Mouse (Mus musculus) ES-E14 (cell line): ENCODE measurements around the gene Mast4.

Source experiments
- CHD2 ChIP-seq: IDR thresholded peaks from 2 replicates; pipeline ENCODE4 v1.6.1; 2014; ENCODE audit warnings: mild to moderate bottlenecking, low read depth, low read length, inconsistent platforms
- HCFC1 ChIP-seq: IDR thresholded peaks from 2 replicates; pipeline ENCODE4 v1.6.1; 2012; ENCODE audit warnings: low read length, inconsistent platforms, borderline replicate concordance; ENCODE audit not compliant: insufficient read depth
- MAFK ChIP-seq: IDR thresholded peaks from 2 replicates; pipeline ENCODE4 v1.6.1; 2014; ENCODE audit warnings: mild to moderate bottlenecking, low read depth, low read length, inconsistent platforms; ENCODE audit not compliant: insufficient read depth
- ZC3H11A ChIP-seq: IDR thresholded peaks from 2 replicates; pipeline ENCODE4 v1.6.1; 2012; ENCODE audit warnings: low read depth, mild to moderate bottlenecking, inconsistent platforms, low read length, borderline replicate concordance
- ZNF384 ChIP-seq: IDR thresholded peaks from 2 replicates; pipeline ENCODE4 v1.6.1; 2012; ENCODE audit warnings: low read depth, low read length, inconsistent platforms

GRCm38 (mm10) chr13:102849068-102849467 is 485.2 kb downstream of the Mast4 start:
- TF ChIP-seq CHD2 (no peak), HCFC1 (no peak), MAFK (no peak), ZNF384 (no peak), ZC3H11A (no peak)
